Mouse (Mus musculus) forebrain, embryonic 14.5 days (tissue): ENCODE data around the gene Adat1. TPM values are rescaled to one million over a fixed set of nuclear protein-coding genes. Genes with fewer than 3 reads are reported as not detected.
A peak's percentile ranks its signal among the peaks of the same experiment; 100 is the strongest.

Experiments
- ATAC-seq: fragments of 200-750 bp; cut with Nextera tagmentation; 2 replicates; pipeline ENCODE4 v1.8.0; 2017; ENCODE audit warnings: mild to moderate bottlenecking, moderate library complexity
- DNase-seq: peaks from one replicate; pipeline ENCODE4 v3.0.0-alpha.2; 2015; ENCODE audit warnings: low spot score
- H3K27ac ChIP-seq: fragments of 300-500 bp; sonication (generic); 2 replicates; pipeline ENCODE4 v1.5.1; 2014; ENCODE audit warnings: low read depth, mild to moderate bottlenecking, control low read depth, low read length, moderate library complexity
- H3K27me3 ChIP-seq: fragments of 300-500 bp; sonication (generic); replicated peaks from 2 replicates; pipeline ENCODE4 v1.6.1; 2014; ENCODE audit warnings: low read length, control low read depth, mixed read lengths; ENCODE audit not compliant: control insufficient read depth, insufficient read depth
- H3K36me3 ChIP-seq: fragments of 300-500 bp; sonication (generic); 2 replicates; pipeline ENCODE4 v1.6.1; 2014; ENCODE audit warnings: low read length, control low read depth; ENCODE audit not compliant: control insufficient read depth, insufficient read depth
- H3K4me1 ChIP-seq: fragments of 300-500 bp; sonication (generic); 2 replicates; pipeline ENCODE4 v1.6.1; 2014; ENCODE audit warnings: antibody characterized with exemption, low read length, control low read depth; ENCODE audit not compliant: control insufficient read depth, insufficient read depth
- H3K4me2 ChIP-seq: fragments of 300-500 bp; sonication (generic); 2 replicates; pipeline ENCODE4 v1.6.1; 2014; ENCODE audit warnings: mild to moderate bottlenecking, control low read depth, low read length
- H3K4me3 ChIP-seq: fragments of 300-500 bp; sonication (generic); 2 replicates; pipeline ENCODE4 v1.5.1; 2014; ENCODE audit warnings: low read depth, low read length, control low read depth
- H3K9ac ChIP-seq: fragments of 300-500 bp; sonication (generic); 2 replicates; pipeline ENCODE4 v1.6.1; 2014; ENCODE audit warnings: mild to moderate bottlenecking, low read length, control low read depth, moderate library complexity
- H3K9me3 ChIP-seq: fragments of 300-500 bp; sonication (generic); replicated peaks from 2 replicates; pipeline ENCODE4 v1.6.1; 2016; ENCODE audit warnings: low read length, control low read depth, mixed read lengths; ENCODE audit not compliant: control insufficient read depth
- WGBS: fragments of 180-500 bp; shearing (Covaris S2); extraction: QIAGEN DNeasy Blood & Tissue Kit; methylation state at CpG from one replicate; pipeline ENCODE4 v1.1.7; 2014; 5-methylcytosine and 5-hydroxymethylcytosine counted together
- polyA plus RNA-seq: library from polyadenylated mRNA; unstranded; fragments of >200 nt; fragmentation: Nextera tagmentation; extraction: Ambion mirVana; gene quantifications from 2 replicates; pipeline ENCODE4 v1.2.1, GENCODE M21; 2014

The Adat1 gene
- polyA plus RNA-seq, 1 experiment from 2014 or later: 5.6 TPM

DNA sequence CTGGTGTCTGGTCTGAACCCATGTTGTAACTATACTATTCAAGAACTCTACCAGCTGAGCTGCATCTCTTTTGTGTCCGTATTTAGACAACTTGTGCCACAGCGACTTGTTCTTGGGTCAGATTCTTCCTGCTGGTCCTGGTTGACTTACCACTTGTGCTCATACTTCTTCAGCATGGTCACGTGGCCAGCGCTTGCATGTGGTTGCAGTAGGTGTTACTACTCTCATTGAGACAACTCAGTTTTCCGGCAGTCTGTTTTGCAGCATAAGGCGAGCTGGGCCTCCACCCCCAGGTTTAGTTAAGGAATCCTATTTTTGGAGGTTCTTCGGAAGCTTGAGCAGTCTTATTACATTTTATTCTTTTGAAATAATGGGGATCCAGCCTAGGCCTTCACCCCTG is 40.8 kb downstream of the Adat1 start:
- H3K9me3 ChIP-seq: no peaks in the 10 kb centered on the region
- ATAC-seq (no peak), DNase-seq (no peak)
- no peak overlapping the region for H3K27ac ChIP-seq
- H3K4me1 ChIP-seq: no peaks in the 10 kb centered on the region
- H3K27me3 ChIP-seq: no peaks in the 10 kb centered on the region
- no peak overlapping the region for H3K4me2 ChIP-seq
- no peak overlapping the region for H3K4me3 ChIP-seq
- peaks cover 75% of the 10 kb centered on the region for H3K36me3 ChIP-seq
- no peak overlapping the region for H3K9ac ChIP-seq
- WGBS: 95% methylated on average over 7 of the region's 7 CpGs

DNA sequence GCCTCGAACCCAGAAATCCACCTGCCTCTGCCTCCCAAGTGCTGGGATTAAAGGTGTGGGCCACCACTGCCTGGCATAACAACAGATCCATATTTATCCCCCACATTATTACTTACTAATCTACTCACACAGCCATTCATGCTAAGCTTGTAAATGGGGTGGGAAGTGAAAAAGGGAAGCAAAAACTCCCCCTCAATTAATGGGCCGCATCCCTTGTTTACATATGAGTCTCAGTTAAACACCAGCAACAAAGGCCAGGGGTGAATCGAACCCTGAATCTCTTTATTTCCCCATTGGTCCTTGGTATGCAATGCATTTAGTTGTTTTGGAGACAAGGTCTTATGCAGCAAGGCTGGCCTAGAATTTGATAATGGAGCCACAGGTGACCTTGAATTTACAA is 41.3 kb downstream of the Adat1 start:
- H3K4me2 ChIP-seq: no peak overlapping the region
- H3K27me3 ChIP-seq: no peaks in the 10 kb centered on the region
- H3K9ac ChIP-seq: no peak overlapping the region
- H3K4me1 ChIP-seq: no peaks in the 10 kb centered on the region
- ATAC-seq: no peak
- peaks cover 75% of the 10 kb centered on the region for H3K36me3 ChIP-seq
- no peaks in the 10 kb centered on the region for H3K9me3 ChIP-seq
- no peak overlapping the region for H3K27ac ChIP-seq
- H3K4me3 ChIP-seq: no peak overlapping the region
- WGBS: 93% methylated on average over 3 of the region's 3 CpGs
- no peak for DNase-seq

DNA sequence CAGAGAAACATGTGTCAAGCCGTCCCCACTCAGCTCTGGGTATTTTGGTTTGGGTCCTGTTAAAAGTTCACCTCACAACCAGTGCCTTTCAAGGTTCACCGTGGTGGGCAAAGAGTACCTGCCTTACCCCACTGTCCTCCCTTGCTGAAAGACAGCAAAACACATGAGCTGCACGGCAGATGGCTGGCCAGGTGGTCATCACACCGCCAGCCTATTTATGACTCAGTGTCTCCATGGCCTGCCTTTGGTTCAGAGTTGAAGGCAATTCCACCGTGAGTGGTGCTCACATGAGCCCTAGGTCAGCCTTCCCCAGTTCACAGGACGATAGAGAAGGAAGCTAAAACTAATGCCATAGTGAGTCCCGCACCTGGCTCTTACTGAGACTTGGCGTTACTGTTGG is 44.1 kb downstream of the Adat1 start:
- ATAC-seq (no peak), DNase-seq (no peak)
- H3K4me1 ChIP-seq: no peaks in the 10 kb centered on the region
- H3K9ac ChIP-seq: no peak overlapping the region
- H3K27me3 ChIP-seq: no peaks in the 10 kb centered on the region
- H3K36me3 ChIP-seq: peaks cover 76% of the 10 kb centered on the region
- H3K9me3 ChIP-seq: no peaks in the 10 kb centered on the region
- WGBS: 95% methylated on average over 8 of the region's 8 CpGs
- H3K4me2 ChIP-seq: no peak overlapping the region
- no peak overlapping the region for H3K4me3 ChIP-seq
- H3K27ac ChIP-seq: no peak overlapping the region

DNA sequence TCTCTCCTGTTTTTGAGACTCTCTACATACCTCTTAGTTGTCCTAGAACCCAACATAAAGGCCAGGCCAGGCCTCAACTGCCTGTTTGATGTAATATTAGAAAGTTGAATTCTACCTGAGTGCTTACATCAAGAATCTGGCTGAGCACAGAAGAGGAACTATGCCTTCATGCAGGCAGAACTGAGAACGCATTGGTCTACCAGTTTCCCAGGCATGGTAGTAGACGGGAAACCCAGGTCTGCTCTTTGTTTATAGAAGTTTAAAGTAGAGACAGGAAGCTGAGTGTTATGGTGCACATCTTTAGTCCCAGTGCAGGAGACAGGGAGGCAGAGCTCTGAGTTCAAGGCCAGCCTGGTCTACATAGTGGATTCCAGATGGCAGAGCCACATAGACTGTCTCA is 45.0 kb downstream of the Adat1 start:
- ATAC-seq: no peak
- 94% methylated on average over 2 of the region's 2 CpGs for WGBS
- H3K36me3 ChIP-seq: peaks cover 74% of the 10 kb centered on the region

DNA sequence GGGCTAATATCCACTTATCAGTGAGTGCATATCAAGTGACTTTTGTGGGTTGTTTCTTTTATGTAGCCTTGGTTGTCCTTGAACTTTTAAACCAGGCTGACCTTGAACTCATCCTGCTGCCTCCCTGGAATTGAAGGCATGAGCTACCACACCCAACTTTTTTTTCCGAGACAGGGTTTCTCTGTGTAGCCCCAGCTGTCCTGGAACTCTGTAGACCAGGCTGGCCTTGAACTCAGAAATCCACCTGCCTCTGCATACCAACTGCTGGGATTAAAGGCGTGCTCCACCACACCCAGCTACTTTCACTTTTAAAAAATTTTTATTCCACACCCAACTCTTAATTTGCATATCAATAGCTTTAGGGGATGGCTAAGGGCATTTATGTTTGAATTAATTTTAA is 48.6 kb downstream of the Adat1 start:
- Histone ChIP-seq H3K4me2 (no peak overlapping the region), H3K9ac (no peak overlapping the region), H3K27me3 (no peaks in the 10 kb centered on the region), H3K4me1 (peaks cover 14% of the 10 kb centered on the region), H3K9me3 (no peaks in the 10 kb centered on the region), H3K36me3 (peaks cover 53% of the 10 kb centered on the region), H3K27ac (no peak overlapping the region), H3K4me3 (no peak overlapping the region)
- ATAC-seq (no peak), DNase-seq (no peak)
- 93% methylated on average over 2 of the region's 2 CpGs for WGBS

More for the DNA sequence above, 45.0 kb downstream of the Adat1 start:
- Histone ChIP-seq H3K4me3 (no peak overlapping the region), H3K9ac (no peak overlapping the region), H3K9me3 (no peaks in the 10 kb centered on the region), H3K4me1 (no peaks in the 10 kb centered on the region), H3K27ac (no peak overlapping the region), H3K27me3 (no peaks in the 10 kb centered on the region), H3K4me2 (no peak overlapping the region)
- DNase-seq: no peak

DNA sequence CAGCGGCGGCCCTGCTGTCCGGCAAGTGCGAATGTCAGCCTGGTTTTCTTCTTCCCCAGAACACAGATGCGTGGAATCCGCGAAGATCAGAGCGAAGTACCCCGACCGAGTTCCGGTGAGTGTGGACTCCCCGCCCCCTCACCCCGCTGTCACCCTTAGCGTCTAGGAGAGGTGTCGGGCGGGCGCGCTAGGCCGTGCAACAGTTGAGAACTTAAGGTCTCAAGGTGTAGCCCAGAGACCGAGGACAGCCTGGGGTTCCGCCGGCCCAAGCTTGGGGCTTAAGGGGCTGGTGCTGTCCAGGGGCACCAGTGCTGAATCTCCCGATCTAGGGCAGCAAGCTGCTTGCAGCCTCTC is 51.0 kb downstream of the Adat1 start:
- Histone ChIP-seq H3K9ac (peak overlapping the region; percentile 91), H3K4me2 (peak overlapping the region; percentile 98), H3K9me3 (no peaks in the 10 kb centered on the region), H3K4me3 (peak overlapping the region; percentile 96), H3K27me3 (no peaks in the 10 kb centered on the region), H3K4me1 (peaks cover 14% of the 10 kb centered on the region), H3K36me3 (peaks cover 32% of the 10 kb centered on the region), H3K27ac (no peak overlapping the region)
- WGBS: under 1% methylated on average over 23 of the region's 23 CpGs
- DNase-seq (peak; percentile 24), ATAC-seq (peak; percentile 33)

DNA sequence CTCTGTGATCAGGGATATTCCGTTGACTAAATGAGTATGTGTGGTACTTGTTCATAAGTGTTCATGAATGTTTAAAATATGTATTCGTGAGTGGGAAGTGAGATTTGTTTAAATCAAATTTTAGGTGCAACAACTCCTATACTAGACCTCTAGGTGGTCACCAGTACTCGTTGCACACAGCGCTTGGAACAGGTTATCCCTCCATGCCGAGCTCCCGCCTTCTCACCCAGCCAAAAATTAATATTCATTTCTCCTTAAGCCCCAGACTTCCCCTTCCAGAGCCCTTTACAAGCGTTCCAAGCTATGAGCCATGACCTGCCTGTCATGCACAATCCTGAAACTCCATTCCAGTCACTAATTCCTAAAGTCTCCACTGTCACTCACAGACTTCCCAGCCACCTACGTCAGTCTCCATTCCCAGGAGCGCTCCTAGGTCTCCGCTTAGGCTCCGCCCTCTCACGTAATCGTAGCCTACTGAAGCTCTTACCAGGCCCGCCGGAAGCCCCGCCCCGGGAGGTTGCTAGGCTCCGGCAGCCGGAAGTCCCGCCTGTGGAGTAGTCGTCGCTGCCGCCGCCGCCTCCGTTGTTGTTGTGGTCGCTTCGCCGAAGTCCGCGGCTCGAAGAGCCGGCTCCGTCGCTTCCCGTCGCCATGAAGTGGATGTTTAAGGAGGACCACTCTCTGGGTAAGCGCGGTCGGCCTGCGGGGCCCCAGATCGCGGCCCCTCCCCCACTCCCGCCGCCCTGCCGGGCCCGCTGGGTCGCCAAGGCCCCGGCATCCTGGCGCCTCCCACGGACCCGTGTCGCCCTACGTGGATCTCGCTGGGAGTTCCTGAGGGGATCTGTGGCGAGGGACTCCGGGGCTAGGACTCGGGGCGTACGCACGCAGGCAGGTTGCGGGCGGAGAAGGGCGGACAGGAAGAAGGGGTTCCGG is 51.7 kb downstream of the Adat1 start, which contains the start of gene Gabarapl2:
Gene Gabarapl2 (plus strand): TSS at position 533 of the 930 bp plus-strand sequence.
- peak within 1 kb of the TSS; percentile 98 for H3K4me2 ChIP-seq
- no peaks in the 10 kb centered on the region for H3K27me3 ChIP-seq
- peak within 1 kb of the TSS; percentile 91 for H3K9ac ChIP-seq
- under 1% methylated on average over 65 of the region's 65 CpGs for WGBS
- peaks cover 25% of the 10 kb centered on the region for H3K36me3 ChIP-seq
- peak; percentile 100 for DNase-seq
- H3K4me3 ChIP-seq: peak within 1 kb of the TSS; percentile 96
- peaks cover 14% of the 10 kb centered on the region for H3K4me1 ChIP-seq
- H3K27ac ChIP-seq: peak within 1 kb of the TSS; percentile 58; the same call in 1 of the 2 replicates
- H3K9me3 ChIP-seq: no peaks in the 10 kb centered on the region
- peak; percentile 100 for ATAC-seq

DNA sequence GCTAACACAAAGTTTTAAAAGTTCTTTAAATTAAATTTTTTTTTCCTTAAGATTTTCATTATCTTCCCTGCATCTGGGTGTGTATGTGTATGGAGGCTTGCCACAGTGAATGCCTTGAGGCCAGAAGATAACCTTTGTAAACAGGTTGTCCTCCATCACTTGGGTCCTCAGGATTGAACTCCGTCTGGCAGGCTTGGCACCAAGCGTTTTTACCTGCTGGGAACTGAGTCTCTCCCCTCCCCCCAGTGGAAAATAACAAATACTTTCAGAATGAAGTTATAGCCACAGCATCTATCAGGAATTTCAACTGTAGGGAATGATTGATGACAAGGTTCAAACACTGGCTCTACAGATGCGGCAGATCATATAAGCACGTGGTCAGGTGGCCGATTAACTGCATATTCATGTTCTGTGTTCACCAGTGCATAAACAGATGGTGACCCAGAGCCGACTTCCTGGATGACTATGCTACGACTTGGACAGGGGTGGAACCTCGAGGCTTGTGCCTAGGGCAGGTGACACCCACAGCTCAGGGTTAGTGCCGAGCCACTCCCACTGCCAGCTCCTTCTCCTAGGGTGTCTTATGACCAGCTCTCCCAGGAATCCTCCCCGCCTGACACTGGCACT is 52.5 kb downstream of the Adat1 start:
- DNase-seq (no peak), ATAC-seq (peak; percentile 38)
- H3K4me2 ChIP-seq: peak overlapping the region; percentile 98
- WGBS: 11% methylated on average over 10 of the region's 10 CpGs
- H3K4me3 ChIP-seq: peak overlapping the region; percentile 96
- H3K27me3 ChIP-seq: no peaks in the 10 kb centered on the region
- peaks cover 19% of the 10 kb centered on the region for H3K36me3 ChIP-seq
- H3K4me1 ChIP-seq: peaks cover 14% of the 10 kb centered on the region
- H3K9ac ChIP-seq: peak overlapping the region; percentile 40
- no peaks in the 10 kb centered on the region for H3K9me3 ChIP-seq
- no peak overlapping the region; the same call in 1 of the 2 replicates for H3K27ac ChIP-seq
